Mouse (Mus musculus): ENCODE results near the gene Clic1.

Clic1 gene

DNA sequence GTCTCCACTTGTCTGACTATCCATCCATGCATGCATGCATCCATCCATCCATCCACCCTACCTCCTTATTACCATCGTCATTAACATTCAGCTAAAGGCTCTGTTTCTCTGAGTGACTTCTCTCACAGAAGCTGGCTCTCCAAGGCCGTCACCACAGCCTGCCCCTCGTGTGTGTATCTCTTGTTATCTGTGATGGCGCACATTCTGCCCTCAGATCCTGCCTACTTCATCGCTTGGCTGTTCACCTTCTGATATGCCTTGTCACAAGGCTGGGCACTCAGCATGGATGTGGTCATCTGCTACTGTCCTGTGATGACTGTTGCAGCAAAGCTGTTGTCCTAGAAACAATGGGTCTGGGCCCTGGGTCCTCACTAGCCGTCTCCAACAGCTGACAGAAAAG, 55.0 kb downstream of the Clic1 start:
- in situ Hi-C loops (cut with MboI; ENCODE audit: unreplicated experiment in 2 of 2), result loop anchor here (5.0 to 10.0 kb wide), 2 partner anchors 42 to 80 kb away; partner anchors contain the start of gene Sapcd1 (in 1 of the 2)

DNA sequence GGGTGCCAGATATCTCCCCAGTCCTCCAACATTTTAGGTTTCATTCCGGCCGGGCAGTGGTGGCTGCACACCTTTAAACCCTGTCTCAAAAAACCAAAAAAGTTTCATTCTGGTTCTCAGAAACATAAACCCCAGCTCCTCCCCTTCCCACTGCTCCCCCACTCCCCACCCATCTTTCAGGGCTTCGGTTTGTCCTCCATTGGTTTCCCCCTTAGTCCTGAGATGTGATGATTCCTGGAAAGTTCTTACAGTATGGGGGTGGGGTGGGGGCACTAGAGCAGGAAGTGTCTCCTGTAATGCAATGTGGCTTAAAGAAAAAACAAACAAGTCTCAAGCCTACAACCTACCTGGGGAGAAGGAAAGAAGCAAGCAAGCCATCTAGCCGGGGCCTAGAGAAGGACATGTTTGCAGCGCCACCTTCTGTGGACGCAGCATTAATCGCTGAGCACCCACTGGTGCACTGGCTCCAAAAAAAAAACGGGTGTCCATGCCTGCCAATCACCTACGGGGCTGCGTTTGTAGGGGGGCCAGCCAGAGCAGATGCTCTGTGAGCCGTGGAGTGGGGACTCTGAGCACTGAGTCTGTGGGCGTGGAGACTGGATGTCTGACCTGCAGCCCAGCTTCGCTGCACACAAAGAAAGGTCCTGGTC, 56.1 kb downstream of the Clic1 start:
- in situ Hi-C loops (cut with MboI; ENCODE audit: unreplicated experiment in 2 of 2), result loop anchor here (5.0 to 10.0 kb wide), 2 partner anchors 44 to 81 kb away; partner anchors contain the start of gene Sapcd1 (in 1 of the 2)

DNA sequence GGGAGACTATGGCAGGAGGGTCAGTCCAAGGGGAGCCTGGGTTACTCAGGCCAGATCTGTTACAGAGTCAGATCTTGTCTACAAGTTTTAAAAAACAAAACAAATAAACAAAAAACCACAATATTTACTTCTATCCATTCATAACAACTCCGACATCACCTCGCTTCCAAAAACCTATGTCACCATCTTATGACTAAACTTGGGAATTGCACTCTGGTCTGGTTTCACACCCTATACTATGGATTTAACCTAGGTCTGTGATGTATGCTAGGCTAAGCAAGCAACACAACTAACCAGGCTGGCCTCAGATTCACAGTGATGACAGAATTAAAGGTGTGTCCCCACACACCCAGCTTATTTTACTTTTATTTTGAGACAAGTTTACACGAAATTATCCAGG, 56.8 kb downstream of the Clic1 start:
- in situ Hi-C loops (cut with MboI; ENCODE audit: unreplicated experiment in 2 of 2), result loop anchor here (5.0 to 10.0 kb wide), 2 partner anchors 44 to 82 kb away; partner anchors contain the start of gene Sapcd1 (in 1 of the 2)

DNA sequence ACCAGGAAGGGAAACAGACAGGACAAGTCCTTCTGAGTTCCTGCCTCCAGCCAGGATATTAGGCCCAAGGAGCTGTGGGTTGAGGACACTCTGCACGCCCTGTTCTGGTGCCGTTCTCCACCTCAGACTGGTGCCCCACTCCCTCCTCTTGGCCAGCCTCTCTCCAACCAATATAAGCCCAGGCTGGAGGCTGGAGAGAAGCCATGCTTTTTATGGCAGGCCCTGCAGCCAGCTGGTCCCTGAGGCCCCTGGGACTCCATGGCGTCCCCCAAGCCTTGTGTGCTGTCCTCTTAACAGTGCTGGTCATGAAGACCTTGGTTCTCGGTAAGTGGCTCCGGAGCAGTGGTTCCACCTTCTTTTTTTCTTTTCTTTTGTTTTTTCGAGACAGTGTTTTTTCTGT, 58.3 kb downstream of the Clic1 start, which contains the start of gene Ly6g5c:
Gene Ly6g5c (plus strand): TSS at position 183 of the 400 bp plus-strand sequence.
- in situ Hi-C loops (cut with MboI; ENCODE audit: unreplicated experiment in 2 of 2), result loop anchor here (5.0 to 10.0 kb wide), 2 partner anchors 46 to 83 kb away; partner anchors contain the start of gene Sapcd1 (in 1 of the 2)
